ENCODE assay signal across 9 mouse cellular contexts in the genomic region with DNA sequence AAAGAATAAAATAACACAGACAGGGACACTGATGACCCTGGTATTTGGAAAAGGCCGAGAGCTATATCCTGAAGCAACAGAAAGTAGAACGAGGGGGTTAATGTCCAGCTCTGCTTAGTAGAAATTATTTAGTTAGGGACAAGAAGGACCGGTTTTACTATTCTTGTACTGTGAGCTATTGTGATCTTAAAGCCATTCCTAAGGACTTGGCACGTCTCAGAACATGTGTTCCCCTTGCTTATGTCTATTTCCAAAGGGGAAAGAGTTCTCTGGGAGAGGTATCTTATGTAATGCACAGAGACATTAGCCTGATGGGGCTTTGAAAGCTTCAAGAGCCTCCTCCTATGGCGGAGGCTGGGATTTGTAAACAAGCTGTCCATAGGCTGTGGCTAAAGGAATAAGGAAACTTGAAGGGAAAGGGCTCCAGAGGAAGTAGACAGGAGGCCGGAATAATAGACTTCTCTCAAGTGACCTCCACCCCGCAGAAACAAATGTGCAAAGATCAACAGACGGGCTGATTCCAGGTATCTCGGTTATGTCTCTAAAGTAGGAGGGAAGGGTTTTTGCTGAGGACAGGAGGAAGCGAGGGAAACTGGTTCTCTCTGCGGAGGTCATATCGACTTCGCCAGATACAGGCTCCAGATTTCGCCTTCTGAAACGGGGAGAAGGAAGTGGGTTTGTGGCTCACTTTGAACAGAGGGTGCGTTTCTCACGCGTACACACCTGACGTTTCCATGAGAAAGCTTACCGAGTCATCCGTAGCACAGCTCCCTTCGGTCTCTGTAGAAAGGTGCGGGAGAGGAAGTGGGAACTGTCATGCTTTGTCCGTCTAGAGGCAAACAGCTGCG. TPM values are rescaled to one million over a fixed set of nuclear protein-coding genes. Genes with fewer than 3 reads are reported as not detected.
DNase-seq lines count a peak whose midpoint lies in the region; ATAC-seq and TF ChIP-seq lines count a peak whose summit lies in the region.
"Had no signal": no experiment of that assay in that cellular context is flagged by ENCODE, and none has a peak within 500 bp of the region (broad histone marks: within the 10 kb centered on the region; RNA-seq: fewer than 3 reads in every experiment).

No protein-coding gene starts in this region.

- no peak for ATAC-seq in erythroblast, adult 5-6 weeks (replicated peaks; ENCODE audit: low FRiP score, poor library complexity, severe bottlenecking)
- ATAC-seq in erythroid progenitor cell, adult 5-6 weeks (replicated peaks; ENCODE audit: low FRiP score, poor library complexity, severe bottlenecking), result no peak
- no peak for ATAC-seq in midbrain, embryonic 16.5 days

- TF ChIP-seq POLR2A in MEL (IDR thresholded peaks at IDR 0.05; ENCODE audit: control insufficient read depth in 1 of 2, insufficient read depth in 1 of 2, low read depth in 1 of 2, low read length in 2 of 2, poor library complexity in 1 of 2), result no peak

- no peaks in the 10 kb centered on the region for H3K79me2 ChIP-seq in MEL (ENCODE audit: control insufficient read depth, insufficient read depth, low read length, poor library complexity)

- DNase-seq in MEL (ENCODE audit: low read depth, low spot score) (peak; percentile 64), liver (peak; percentile 22)
- peak; percentile 62 for DNase-seq in naive thymus-derived CD4-positive, alpha-beta T cell, adult 2 months (ENCODE audit: low read depth)
- DNase-seq in ovary, postnatal 10 days (ENCODE audit: low spot score), result no peak

- H3K4me3 ChIP-seq in erythroblast, embryonic 14.5 days (replicated peaks), result peak overlapping the region; percentile 33
- H3K4me3 ChIP-seq in MEL (ENCODE audit: control insufficient read depth in 1 of 2, insufficient read depth in 1 of 2, low read depth in 2 of 2, low read length in 2 of 2), result peak overlapping the region; percentile 38 to 42; a peak in 3 of 4 replicates
- no peak overlapping the region for H3K4me3 ChIP-seq in midbrain, embryonic 16.5 days (ENCODE audit: low read depth, low read length)

- TF ChIP-seq RAD21 in MEL (IDR thresholded peaks at IDR 0.05; ENCODE audit: low read depth, low read length), result no peak

- no peak for TF ChIP-seq CTCF in MEL (IDR thresholded peaks at IDR 0.05 in 2 of 3, conservative IDR thresholded peaks at IDR 0.05 in 1 of 3; ENCODE audit: control insufficient read depth in 1 of 3, insufficient read depth in 1 of 3, low read depth in 2 of 3, low read length in 3 of 3, poor library complexity in 1 of 3, severe bottlenecking in 1 of 3)

- no peak overlapping the region for H3K27ac ChIP-seq in MEL (ENCODE audit: control insufficient read depth, low read depth, low read length)
- H3K27ac ChIP-seq in midbrain, embryonic 16.5 days (ENCODE audit: low read length), result no peak overlapping the region

- TF ChIP-seq EP300 in MEL (IDR thresholded peaks at IDR 0.05; ENCODE audit: low read depth in 1 of 2, low read length in 2 of 2), result 0 out of 4 replicates have a peak, but pooled peaks of 1 of the 2 experiments have one; percentile 42

- H3K9ac ChIP-seq in MEL (ENCODE audit: control insufficient read depth, low read depth, low read length, poor library complexity, severe bottlenecking), result peak overlapping the region; percentile 6; the same call in 1 of the 2 replicates
- H3K9ac ChIP-seq in midbrain, embryonic 16.5 days (ENCODE audit: low read depth, low read length), result no peak overlapping the region

- 82% methylated on average over 25 of the region's 25 CpGs for WGBS in midbrain, embryonic 16.5 days

- H3K36me3 ChIP-seq in erythroblast, embryonic 14.5 days (ENCODE audit: control insufficient read depth), result no peaks in the 10 kb centered on the region
- H3K36me3 ChIP-seq in MEL (ENCODE audit: control insufficient read depth in 1 of 2, insufficient read depth in 2 of 2, low read length in 2 of 2), result peaks cover 0 to 26% of the 10 kb centered on the region in 2 experiments; a peak in 2 of 4 replicates
- no peaks in the 10 kb centered on the region for H3K36me3 ChIP-seq in midbrain, embryonic 16.5 days (ENCODE audit: control insufficient read depth, insufficient read depth, low read length)

- H3K4me1 ChIP-seq in erythroblast, embryonic 14.5 days (ENCODE audit: control insufficient read depth), result peaks cover 64% of the 10 kb centered on the region
- H3K4me1 ChIP-seq in MEL (ENCODE audit: control insufficient read depth in 1 of 2, insufficient read depth in 2 of 2, low read length in 2 of 2), result peaks cover 10 to 21% of the 10 kb centered on the region in 2 experiments
- no peaks in the 10 kb centered on the region for H3K4me1 ChIP-seq in midbrain, embryonic 16.5 days (ENCODE audit: control insufficient read depth, insufficient read depth, low read length)

- no peak overlapping the region for H3K4me2 ChIP-seq in midbrain, embryonic 16.5 days (ENCODE audit: low read length)

- peaks cover 44% of the 10 kb centered on the region for H3K27me3 ChIP-seq in erythroblast, embryonic 14.5 days (ENCODE audit: control insufficient read depth)
- H3K27me3 ChIP-seq in MEL (ENCODE audit: control insufficient read depth in 1 of 2, insufficient read depth in 2 of 2, low read length in 2 of 2), result peaks cover 3 to 10% of the 10 kb centered on the region in 2 experiments; a peak in 3 of 4 replicates
- no peaks in the 10 kb centered on the region for H3K27me3 ChIP-seq in midbrain, embryonic 16.5 days (ENCODE audit: control insufficient read depth, insufficient read depth, low read depth, low read length)

- no peaks in the 10 kb centered on the region for H3K9me3 ChIP-seq in erythroblast, embryonic 14.5 days (ENCODE audit: control insufficient read depth, low read length)
- H3K9me3 ChIP-seq in MEL (replicated peaks; ENCODE audit: insufficient read depth, low read length), result no peaks in the 10 kb centered on the region
- no peaks in the 10 kb centered on the region for H3K9me3 ChIP-seq in midbrain, embryonic 16.5 days (replicated peaks; ENCODE audit: control insufficient read depth, low read length, poor library complexity, severe bottlenecking)

TF ChIP-seq in MEL, 35 proteins besides CTCF, POLR2A, EP300 and RAD21:
- TF ChIP-seq POLR2AphosphoS2 (IDR thresholded peaks at IDR 0.05; ENCODE audit: low read length), result no peak
- TF ChIP-seq MXI1 (IDR thresholded peaks at IDR 0.05; ENCODE audit: low read depth, low read length), result no peak
- 0 out of 2 replicates have a peak, but pooled peaks have one; percentile 17 for TF ChIP-seq GATA1 (IDR thresholded peaks at IDR 0.05; ENCODE audit: low read depth, low read length)
- peak; percentile 42; the same call in 1 of the 2 replicates for TF ChIP-seq TCF12 (IDR thresholded peaks at IDR 0.05; ENCODE audit: low read depth, low read length)
- 0 out of 2 replicates have a peak, but pooled peaks have one; percentile 17 for TF ChIP-seq TBP (IDR thresholded peaks at IDR 0.05; ENCODE audit: low read depth, low read length)
- 0 out of 2 replicates have a peak, but pooled peaks have one; percentile 35 for TF ChIP-seq ETS1 (IDR thresholded peaks at IDR 0.05; ENCODE audit: low read depth, low read length)
- TF ChIP-seq NELFE (IDR thresholded peaks at IDR 0.05; ENCODE audit: low read depth, low read length), result no peak
- peak; percentile 21; the same call in 1 of the 2 replicates for TF ChIP-seq TAL1 (IDR thresholded peaks at IDR 0.05; ENCODE audit: low read length)
- 0 out of 2 replicates have a peak, but pooled peaks have one; percentile 14 for TF ChIP-seq BHLHE40 (IDR thresholded peaks at IDR 0.05; ENCODE audit: borderline replicate concordance, low read depth, low read length)
- TF ChIP-seq RCOR1 (IDR thresholded peaks at IDR 0.05; ENCODE audit: low read depth, low read length), result peak; percentile 47; the same call in 1 of the 2 replicates

RNA-seq across cellular contexts. Expression of a gene that starts 5.4 kb away (rescaled TPM):
- polyA plus RNA-seq in erythroblast, embryonic 14.5 days (2012), result 0.15 and 0.19 TPM in 2 replicates
- total RNA-seq in erythroblast, adult 5-6 weeks (2015; ENCODE audit: low replicate concordance), result 249 and 278 TPM in 2 replicates
- total RNA-seq in erythroblast, adult 5-6 weeks (2017; ENCODE audit: low replicate concordance), result 130 and 135 TPM in 2 replicates
- total RNA-seq in MEL (2012; rRNA removed), result 11.0 and 23.7 TPM in 2 replicates
- 10 to 100 TPM in 1 of 2 experiments, not detected in 1; 20.3 TPM for polyA plus RNA-seq in MEL (2012; ENCODE audit: insufficient read depth in 1 of 2, insufficient read length in 2 of 2, low read depth in 1 of 2, low replicate concordance in 2 of 2, missing spikeins in 1 of 2)
- total RNA-seq in erythroid progenitor cell, adult 5-6 weeks (2015; ENCODE audit: low replicate concordance), result 176 and 202 TPM in 2 replicates
- 63.5 and 70.4 TPM in 2 replicates for total RNA-seq in erythroid progenitor cell, adult 5-6 weeks (2017; ENCODE audit: low replicate concordance)
- polyA plus RNA-seq in midbrain, embryonic 16.5 days (2015; fragmentation: Nextera tagmentation; extraction: Ambion mirVana), result 12.1 and 13.4 TPM in 2 replicates

RNA-seq across cellular contexts. Expression of a gene that starts 5.7 kb away (rescaled TPM):
- polyA plus RNA-seq in erythroblast, embryonic 14.5 days (2012), result not detected in 2 replicates
- total RNA-seq in erythroblast, adult 5-6 weeks (2015; ENCODE audit: low replicate concordance), result not detected in 2 replicates
- 0.42 TPM in 1 of 2 replicates, not detected in the other for total RNA-seq in erythroblast, adult 5-6 weeks (2017; ENCODE audit: low replicate concordance)
- total RNA-seq in MEL (2012; rRNA removed), result not detected in 2 replicates
- not detected for polyA plus RNA-seq in MEL (2012; ENCODE audit: insufficient read depth in 1 of 2, insufficient read length in 2 of 2, low read depth in 1 of 2, low replicate concordance in 2 of 2, missing spikeins in 1 of 2)
- not detected in 2 replicates for total RNA-seq in erythroid progenitor cell, adult 5-6 weeks (2015; ENCODE audit: low replicate concordance)
- not detected in 2 replicates for total RNA-seq in erythroid progenitor cell, adult 5-6 weeks (2017; ENCODE audit: low replicate concordance)
- polyA plus RNA-seq in midbrain, embryonic 16.5 days (2015; fragmentation: Nextera tagmentation; extraction: Ambion mirVana), result not detected in 2 replicates
- polyA plus RNA-seq: C2C12 had no signal
